Mouse (Mus musculus) embryonic facial prominence, embryonic 13.5 days (tissue): ENCODE measurements around the gene Pdcd7. TPM values are rescaled to one million over a fixed set of nuclear protein-coding genes. Genes with fewer than 3 reads are reported as not detected.
A peak's percentile ranks its signal among the peaks of the same experiment; 100 is the strongest.

Experiments
- ATAC-seq: fragments of 200-750 bp; cut with Nextera tagmentation; 2 replicates; pipeline ENCODE4 v1.8.0; 2017; ENCODE audit warnings: low read depth; ENCODE audit not compliant: insufficient number of reproducible peaks, insufficient read depth, low FRiP score, low TSS enrichment
- H3K27ac ChIP-seq: fragments of 300-500 bp; sonication (generic); 2 replicates; pipeline ENCODE4 v1.5.1; 2015; ENCODE audit warnings: moderate library complexity, mild to moderate bottlenecking, inconsistent platforms
- H3K27me3 ChIP-seq: fragments of 300-500 bp; sonication (generic); 2 replicates; pipeline ENCODE4 v1.6.1; 2015; ENCODE audit warnings: mild to moderate bottlenecking, inconsistent platforms
- H3K36me3 ChIP-seq: fragments of 300-500 bp; sonication (generic); 2 replicates; pipeline ENCODE4 v1.6.1; 2015; ENCODE audit warnings: mild to moderate bottlenecking, inconsistent platforms
- H3K4me1 ChIP-seq: fragments of 300-500 bp; sonication (generic); 2 replicates; pipeline ENCODE4 v1.6.1; 2015; ENCODE audit warnings: inconsistent platforms
- H3K4me2 ChIP-seq: fragments of 300-500 bp; sonication (generic); 2 replicates; pipeline ENCODE4 v1.6.1; 2015; ENCODE audit warnings: moderate library complexity, mild to moderate bottlenecking, inconsistent platforms
- H3K4me3 ChIP-seq: fragments of 300-500 bp; sonication (generic); 2 replicates; pipeline ENCODE4 v1.5.1; 2015; ENCODE audit warnings: mild to moderate bottlenecking, inconsistent platforms
- H3K9ac ChIP-seq: fragments of 300-500 bp; sonication (generic); 2 replicates; pipeline ENCODE4 v1.6.1; 2015; ENCODE audit warnings: mild to moderate bottlenecking, inconsistent platforms
- H3K9me3 ChIP-seq: fragments of 300-500 bp; sonication (generic); 2 replicates; pipeline ENCODE4 v1.6.1; 2016; ENCODE audit warnings: inconsistent platforms
- WGBS: fragments of 180-500 bp; shearing (Covaris S2); methylation state at CpG from one replicate; pipeline ENCODE4 v1.1.7; 2015; ENCODE audit warnings: mixed read lengths; 5-methylcytosine and 5-hydroxymethylcytosine counted together
- polyA plus RNA-seq: library from polyadenylated mRNA; unstranded; fragments of >200 nt; fragmentation: Nextera tagmentation; extraction: Ambion mirVana; gene quantifications from 2 replicates; pipeline ENCODE4 v1.2.1, GENCODE M21; 2015

The Pdcd7 gene
- 10.4 and 10.6 TPM in 2 replicates for polyA plus RNA-seq

DNA sequence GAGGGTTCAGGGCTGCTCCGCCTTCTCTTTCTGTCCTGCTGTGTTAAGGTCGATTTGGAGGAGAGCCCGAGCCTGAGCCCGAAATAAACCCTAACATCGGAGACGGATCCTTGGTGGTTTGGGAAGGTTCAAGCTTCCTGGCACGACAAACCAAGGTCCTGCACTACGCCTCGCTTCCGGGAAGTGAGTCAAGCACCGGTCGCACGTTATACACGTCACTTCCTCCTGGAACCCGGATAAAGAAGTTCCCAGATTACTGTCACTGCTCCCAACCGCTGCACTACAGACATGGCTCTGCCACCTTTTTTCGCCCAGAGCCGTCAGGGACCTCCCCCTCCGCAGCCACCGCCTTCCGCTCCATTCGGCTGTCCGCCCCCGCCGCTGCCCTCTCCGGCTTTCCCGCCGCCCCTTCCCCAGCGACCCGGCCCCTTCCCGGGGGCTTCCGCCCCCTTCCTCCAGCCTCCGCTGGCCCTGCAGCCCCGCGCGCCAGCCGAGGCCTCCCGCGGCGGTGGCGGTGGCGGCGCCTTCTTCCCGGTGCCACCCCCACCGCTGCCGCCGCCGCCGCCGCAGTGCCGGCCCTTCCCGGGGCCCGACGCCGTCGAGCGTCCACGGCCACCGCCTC, at the start of gene Pdcd7:
Gene Pdcd7, plus strand, starts transcription at position 251 of the 622 bp plus-strand sequence.
- Histone ChIP-seq H3K4me2 (peak within 1 kb of the TSS; percentile 75), H3K9ac (peak within 1 kb of the TSS; percentile 98), H3K9me3 (no peaks in the 10 kb centered on the region), H3K27me3 (no peaks in the 10 kb centered on the region), H3K36me3 (no peaks in the 10 kb centered on the region), H3K4me1 (peaks cover 11% of the 10 kb centered on the region), H3K27ac (peak within 1 kb of the TSS; percentile 94), H3K4me3 (peak within 1 kb of the TSS; percentile 98)
- ATAC-seq = peak; percentile 86
- WGBS = under 1% methylated on average over 59 of the region's 59 CpGs

DNA sequence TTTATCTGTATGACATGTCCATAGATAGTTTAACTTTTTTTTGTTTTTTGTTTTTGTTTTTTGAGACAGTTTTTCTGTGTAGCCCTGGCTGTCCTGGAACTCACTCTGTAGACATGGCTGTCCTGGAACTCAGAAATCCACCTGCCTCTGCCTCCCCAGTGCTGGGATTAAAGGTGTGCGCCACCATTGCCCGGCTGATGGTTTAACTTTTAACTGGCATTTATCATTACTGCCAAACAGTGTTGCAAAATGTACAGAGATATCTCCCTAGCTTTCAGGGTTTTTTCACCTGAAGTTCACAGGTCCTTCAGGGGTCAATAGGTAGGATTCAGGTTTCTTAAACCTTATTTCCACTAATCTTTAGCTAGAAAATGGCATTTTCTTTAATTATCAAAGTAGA, 48.8 kb upstream of the Pdcd7 start:
- no peak overlapping the region for H3K4me3 ChIP-seq
- WGBS = 98% methylated on average over 2 of the region's 2 CpGs

DNA sequence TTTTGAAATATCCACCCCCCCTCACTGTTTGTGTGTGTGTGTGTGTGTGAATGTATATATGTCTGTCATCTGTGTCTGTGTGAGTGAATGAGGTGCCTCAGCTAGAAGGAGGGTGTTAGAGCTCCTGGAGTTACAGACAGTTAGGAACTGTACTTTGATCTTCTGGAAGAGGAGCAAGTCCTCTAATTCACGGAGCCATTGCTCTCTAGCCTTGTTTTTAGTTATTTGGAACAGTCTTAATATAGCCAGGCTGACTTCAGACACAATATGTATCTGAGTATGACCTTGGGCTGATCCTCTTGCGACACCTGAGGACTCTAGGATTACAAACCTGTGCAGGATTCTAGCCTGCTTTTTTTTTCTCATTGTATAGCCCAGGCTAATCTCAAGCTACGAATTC, 47.1 kb upstream of the Pdcd7 start:
- H3K27ac ChIP-seq = no peak overlapping the region
- no peak overlapping the region for H3K4me3 ChIP-seq
- WGBS = 81% methylated on average over 3 of the region's 3 CpGs
- no peaks in the 10 kb centered on the region for H3K27me3 ChIP-seq
- no peak for ATAC-seq
- peaks cover 49% of the 10 kb centered on the region for H3K36me3 ChIP-seq
- no peak overlapping the region for H3K9ac ChIP-seq
- H3K4me2 ChIP-seq = no peak overlapping the region
- no peaks in the 10 kb centered on the region for H3K9me3 ChIP-seq
- peaks cover 7% of the 10 kb centered on the region for H3K4me1 ChIP-seq

More for the DNA sequence above, 48.8 kb upstream of the Pdcd7 start:
- H3K9me3 ChIP-seq = no peaks in the 10 kb centered on the region
- peaks cover 32% of the 10 kb centered on the region for H3K36me3 ChIP-seq
- no peak overlapping the region for H3K9ac ChIP-seq
- H3K4me1 ChIP-seq = peaks cover 12% of the 10 kb centered on the region
- no peaks in the 10 kb centered on the region for H3K27me3 ChIP-seq
- no peak for ATAC-seq
- H3K27ac ChIP-seq = no peak overlapping the region
- H3K4me2 ChIP-seq = no peak overlapping the region

DNA sequence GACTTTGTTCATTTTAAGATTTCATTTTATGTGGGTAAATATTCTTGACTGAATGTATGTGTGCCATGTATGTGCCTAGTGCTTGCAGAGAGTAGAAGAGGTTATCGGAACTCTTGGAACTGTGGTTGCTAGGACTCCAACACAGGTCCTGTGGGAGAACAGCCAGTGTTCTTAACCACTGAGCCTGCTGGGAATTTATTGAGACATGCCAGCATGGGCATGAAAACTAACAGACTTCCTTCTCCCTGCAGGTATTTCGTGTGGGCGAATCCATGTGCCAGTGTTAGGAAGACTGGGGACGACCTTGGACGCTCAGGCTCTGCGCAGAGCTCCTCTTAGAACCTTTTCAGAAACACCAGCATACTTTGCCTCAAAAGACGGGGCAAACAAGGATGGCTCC, 46.3 kb upstream of the Pdcd7 start:
- no peak overlapping the region for H3K9ac ChIP-seq
- H3K4me2 ChIP-seq = no peak overlapping the region
- no peak overlapping the region for H3K4me3 ChIP-seq
- 96% methylated on average over 7 of the region's 7 CpGs for WGBS
- H3K4me1 ChIP-seq = peaks cover 7% of the 10 kb centered on the region
- no peaks in the 10 kb centered on the region for H3K9me3 ChIP-seq
- H3K36me3 ChIP-seq = peaks cover 56% of the 10 kb centered on the region
- H3K27ac ChIP-seq = no peak overlapping the region
- no peaks in the 10 kb centered on the region for H3K27me3 ChIP-seq
- ATAC-seq = no peak

DNA sequence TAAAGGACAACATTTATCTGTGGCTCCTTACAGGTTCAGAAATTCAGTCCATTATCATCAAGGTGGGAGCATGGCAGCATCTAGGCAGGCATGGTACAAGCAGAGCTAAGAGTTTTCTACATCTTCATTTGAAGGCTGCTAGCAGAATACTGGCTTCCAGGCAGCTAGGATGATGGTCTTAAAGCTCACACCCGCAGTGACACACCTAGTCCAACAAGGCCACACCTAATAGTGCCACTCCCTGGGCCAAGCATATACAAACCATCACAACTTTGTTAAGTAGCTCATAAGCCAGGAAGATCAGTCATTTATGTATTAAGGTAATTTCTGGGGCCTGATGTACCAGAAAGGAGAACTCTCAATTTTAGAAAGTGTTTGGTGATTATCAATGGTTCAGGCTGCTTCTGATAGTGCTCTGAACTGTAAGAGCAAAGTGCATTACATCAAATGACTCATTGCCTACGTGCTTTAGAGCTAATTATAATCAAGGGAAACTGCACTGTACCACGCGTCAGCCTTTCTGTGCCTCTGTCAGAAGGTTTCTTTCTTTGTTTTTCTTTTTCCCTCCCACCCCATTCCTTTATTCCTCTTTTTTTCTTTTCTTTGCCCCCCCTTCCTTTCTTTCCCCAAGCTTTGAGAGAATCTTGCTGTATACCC, 43.4 kb upstream of the Pdcd7 start:
- WGBS = 93% methylated on average over 4 of the region's 4 CpGs
- Histone ChIP-seq H3K36me3 (peaks cover 70% of the 10 kb centered on the region), H3K9ac (no peak overlapping the region), H3K27me3 (no peaks in the 10 kb centered on the region), H3K9me3 (no peaks in the 10 kb centered on the region), H3K4me2 (no peak overlapping the region), H3K4me3 (no peak overlapping the region), H3K27ac (no peak overlapping the region), H3K4me1 (no peaks in the 10 kb centered on the region)
- ATAC-seq = no peak

DNA sequence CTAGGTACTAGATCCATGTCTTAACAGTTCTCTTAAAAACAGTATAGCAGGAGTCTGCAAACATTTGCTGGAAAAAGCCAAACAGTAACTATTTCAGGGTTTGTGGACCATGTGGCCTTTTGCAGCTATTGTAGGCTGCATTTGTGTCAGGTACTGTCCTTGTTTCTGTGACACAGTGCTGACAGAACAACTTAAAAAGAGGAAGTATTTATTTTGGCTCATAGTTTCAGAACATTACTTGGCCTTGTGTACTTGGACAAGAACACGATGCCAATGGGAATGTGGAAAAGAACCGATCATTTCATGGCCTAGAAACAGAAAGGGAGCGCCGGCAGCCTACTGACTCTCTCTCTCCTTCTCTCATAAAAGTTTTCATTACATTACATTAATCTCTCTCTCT, 42.3 kb upstream of the Pdcd7 start:
- WGBS = 98% methylated on average over 4 of the region's 4 CpGs

DNA sequence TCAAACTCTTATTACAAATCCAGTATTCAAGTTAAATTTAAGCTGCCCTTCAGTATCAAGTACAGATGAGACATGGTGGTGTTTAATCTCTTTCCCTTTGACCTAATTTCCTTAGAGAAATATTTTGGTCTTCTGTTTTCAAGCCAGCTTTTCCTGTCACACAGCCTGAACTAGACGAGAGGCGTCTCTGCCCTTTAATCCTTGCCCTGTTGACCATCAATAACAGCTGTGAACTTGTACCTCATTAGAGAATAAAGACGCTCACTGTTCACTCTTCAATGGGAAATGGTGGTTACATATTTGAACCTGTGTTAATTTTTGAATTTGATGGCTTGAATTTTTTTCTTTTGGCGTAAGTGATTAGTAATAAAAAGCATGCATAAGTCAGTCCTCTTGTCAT, 41.6 kb upstream of the Pdcd7 start:
- ATAC-seq = no peak
- peaks cover 77% of the 10 kb centered on the region for H3K36me3 ChIP-seq

More for the DNA sequence above, 42.3 kb upstream of the Pdcd7 start:
- Histone ChIP-seq H3K9me3 (no peaks in the 10 kb centered on the region), H3K4me1 (no peaks in the 10 kb centered on the region), H3K4me2 (no peak overlapping the region), H3K36me3 (peaks cover 73% of the 10 kb centered on the region), H3K9ac (no peak overlapping the region), H3K27me3 (no peaks in the 10 kb centered on the region), H3K27ac (no peak overlapping the region), H3K4me3 (no peak overlapping the region)
- no peak for ATAC-seq

DNA sequence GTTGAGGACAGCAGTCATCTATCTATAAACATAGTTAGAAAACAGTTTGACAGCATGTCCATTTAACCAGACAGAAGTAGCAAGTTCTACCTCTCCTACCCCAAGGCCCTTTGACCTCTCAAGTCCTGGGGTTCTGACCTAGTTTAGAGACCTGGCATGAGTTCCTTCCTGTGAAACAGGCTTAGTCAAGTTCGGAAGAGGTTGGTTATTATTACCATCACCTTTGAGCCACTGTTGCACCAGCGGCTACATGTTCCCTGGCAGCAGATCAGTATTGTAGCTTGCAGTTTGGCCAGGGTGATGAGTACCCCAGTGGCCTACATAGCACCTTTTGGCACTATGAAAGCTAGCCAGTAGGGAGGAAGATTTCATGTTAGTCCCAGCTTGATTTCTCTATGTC, 39.2 kb upstream of the Pdcd7 start:
- Histone ChIP-seq H3K9ac (no peak overlapping the region), H3K36me3 (peaks cover 71% of the 10 kb centered on the region), H3K9me3 (no peaks in the 10 kb centered on the region), H3K4me3 (no peak overlapping the region), H3K27ac (no peak overlapping the region), H3K4me2 (no peak overlapping the region), H3K27me3 (no peaks in the 10 kb centered on the region), H3K4me1 (no peaks in the 10 kb centered on the region)
- 94% methylated on average over 2 of the region's 2 CpGs for WGBS
- no peak for ATAC-seq

More for the DNA sequence above, 41.6 kb upstream of the Pdcd7 start:
- WGBS = 74% methylated on average over 4 of the region's 4 CpGs
- Histone ChIP-seq H3K27me3 (no peaks in the 10 kb centered on the region), H3K4me1 (no peaks in the 10 kb centered on the region), H3K4me3 (no peak overlapping the region), H3K9me3 (no peaks in the 10 kb centered on the region), H3K4me2 (no peak overlapping the region), H3K9ac (no peak overlapping the region), H3K27ac (no peak overlapping the region)

DNA sequence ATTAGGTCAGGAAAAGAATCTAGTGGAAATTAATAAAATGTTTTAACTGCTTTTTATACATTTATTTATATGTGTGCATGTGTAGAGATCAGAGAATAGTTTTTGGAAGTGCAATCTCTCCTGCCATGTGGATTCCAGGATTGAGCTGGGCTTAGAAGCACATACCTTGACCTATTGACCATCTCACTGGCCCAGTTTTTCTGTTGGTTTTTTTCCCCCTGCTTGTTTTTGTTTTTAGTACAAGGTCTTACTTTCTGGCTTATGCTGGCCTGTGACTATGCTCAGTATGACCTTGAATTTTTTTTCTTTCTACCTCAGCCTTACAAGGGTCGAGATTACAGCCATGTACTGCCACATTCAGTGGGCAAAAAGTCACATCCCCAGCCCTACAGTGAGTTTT, 37.9 kb upstream of the Pdcd7 start:
- H3K4me1 ChIP-seq = no peaks in the 10 kb centered on the region
- peaks cover 2% of the 10 kb centered on the region; the same call in 1 of the 2 replicates for H3K9me3 ChIP-seq
- 87% methylated on average over 1 of the region's 1 CpGs for WGBS
- no peak overlapping the region for H3K27ac ChIP-seq
- no peak for ATAC-seq
- no peak overlapping the region for H3K4me2 ChIP-seq
- H3K36me3 ChIP-seq = peaks cover 72% of the 10 kb centered on the region
- no peaks in the 10 kb centered on the region for H3K27me3 ChIP-seq
- no peak overlapping the region for H3K9ac ChIP-seq
- H3K4me3 ChIP-seq = no peak overlapping the region

DNA sequence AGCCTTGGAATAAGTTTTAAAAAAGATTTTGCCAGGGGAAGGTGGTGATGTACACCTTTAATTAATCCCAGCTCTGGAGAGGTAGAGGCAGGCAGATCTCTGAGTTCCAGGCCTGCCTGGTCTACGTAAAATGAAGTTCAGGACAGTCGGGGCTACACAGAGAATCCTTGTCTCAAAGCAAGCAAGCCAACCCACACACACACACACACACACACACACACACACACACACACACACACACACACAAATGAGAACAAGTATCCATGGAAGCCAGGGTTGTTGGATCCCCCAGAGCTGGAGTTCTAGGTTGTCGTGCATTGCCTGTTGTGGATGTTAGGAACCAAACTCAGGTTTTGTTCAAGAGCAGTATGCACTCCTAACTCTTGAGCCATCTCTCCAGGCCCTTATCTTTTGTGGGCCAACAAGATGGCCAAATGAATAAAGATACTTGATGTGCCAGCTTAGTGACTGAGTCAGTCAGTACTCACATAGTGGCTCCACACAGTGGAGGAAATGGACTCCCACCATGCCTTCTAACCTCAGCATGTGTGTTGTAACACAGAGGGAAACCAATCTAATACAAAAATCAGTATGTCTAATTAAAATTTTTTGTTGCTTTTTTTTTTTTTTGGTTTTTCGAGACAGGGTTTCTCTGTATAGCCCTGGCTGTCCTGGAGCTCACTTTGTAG, 33.1 kb upstream of the Pdcd7 start:
- Histone ChIP-seq H3K27me3 (no peaks in the 10 kb centered on the region), H3K36me3 (peaks cover 67% of the 10 kb centered on the region), H3K9ac (no peak overlapping the region), H3K4me3 (no peak overlapping the region), H3K4me2 (no peak overlapping the region), H3K9me3 (peaks cover 3% of the 10 kb centered on the region; the same call in 1 of the 2 replicates), H3K4me1 (no peaks in the 10 kb centered on the region), H3K27ac (no peak overlapping the region)
- WGBS = 95% methylated on average over 4 of the region's 4 CpGs
- no peak for ATAC-seq

DNA sequence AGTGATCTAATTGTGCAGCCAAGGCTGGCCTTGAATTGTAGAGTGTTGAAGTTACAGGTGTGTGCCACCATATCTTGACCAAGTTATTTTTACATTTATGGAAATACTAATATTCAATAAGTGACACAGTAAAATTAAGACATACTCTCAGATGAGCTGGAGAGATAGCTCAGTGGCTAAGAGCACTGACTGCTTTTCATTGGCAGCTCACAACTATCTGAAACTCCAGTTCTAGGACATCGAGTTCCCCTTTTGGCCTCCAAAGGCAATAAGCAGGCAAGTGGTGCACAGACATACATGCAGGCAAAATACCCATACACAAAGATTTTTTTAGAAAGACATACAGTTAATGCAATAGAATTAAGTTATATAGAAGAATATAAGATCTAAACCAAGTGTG, 32.1 kb upstream of the Pdcd7 start:
- 96% methylated on average over 1 of the region's 1 CpGs for WGBS
- Histone ChIP-seq H3K27ac (no peak overlapping the region), H3K27me3 (no peaks in the 10 kb centered on the region), H3K36me3 (peaks cover 66% of the 10 kb centered on the region), H3K4me2 (no peak overlapping the region), H3K4me1 (no peaks in the 10 kb centered on the region), H3K9me3 (peaks cover 3% of the 10 kb centered on the region; the same call in 1 of the 2 replicates), H3K4me3 (no peak overlapping the region), H3K9ac (no peak overlapping the region)
- no peak for ATAC-seq
